Mouse (Mus musculus) CH12.LX (cell line): ENCODE results near the gene Casz1.

Experiments used
- CHD2 ChIP-seq: IDR thresholded peaks from 2 replicates; pipeline ENCODE4 v1.6.1; 2011; ENCODE audit warnings: low read length, improper control_type of control experiment
- CTCF ChIP-seq, 2 experiments: IDR thresholded peaks in 1 of 2; conservative IDR thresholded peaks in 1 of 2; 2 replicates each; pipeline ENCODE4 v1.5.1; 2011 to 2012; ENCODE audit warnings: low read depth in 2 of 2, low read length in 2 of 2, improper control_type of control experiment in 1 of 2, inconsistent platforms in 1 of 2, mild to moderate bottlenecking in 1 of 2, moderate library complexity in 1 of 2
- E2F4 ChIP-seq: IDR thresholded peaks from 2 replicates; pipeline ENCODE4 v1.6.1; 2011; ENCODE audit warnings: low read depth, low read length, improper control_type of control experiment; ENCODE audit not compliant: insufficient replicate concordance
- GABPA ChIP-seq: IDR thresholded peaks from 2 replicates; pipeline ENCODE4 v1.6.1; 2012; ENCODE audit warnings: low read depth, low read length, improper control_type of control experiment, inconsistent platforms; ENCODE audit not compliant: insufficient replicate concordance
- MAFK ChIP-seq: IDR thresholded peaks from 2 replicates; pipeline ENCODE4 v1.6.1; 2011; ENCODE audit warnings: low read length, improper control_type of control experiment; ENCODE audit not compliant: insufficient replicate concordance
- MAX ChIP-seq: IDR thresholded peaks from 2 replicates; pipeline ENCODE4 v1.6.1; 2011; ENCODE audit warnings: low read length, improper control_type of control experiment
- MYC ChIP-seq: IDR thresholded peaks from 2 replicates; pipeline ENCODE4 v1.6.1; 2011; ENCODE audit warnings: low read depth, mild to moderate bottlenecking, improper control_type of control experiment, low read length
- NELFE ChIP-seq: IDR thresholded peaks from 2 replicates; pipeline ENCODE4 v1.6.1; 2011; ENCODE audit warnings: low read depth, low read length, improper control_type of control experiment
- PAX5 ChIP-seq: IDR thresholded peaks from 2 replicates; pipeline ENCODE4 v1.6.1; 2012; ENCODE audit warnings: low read length, inconsistent platforms, mixed read lengths
- POLR2A ChIP-seq: IDR thresholded peaks from 2 replicates; pipeline ENCODE4 v1.6.1; 2011; ENCODE audit warnings: low read depth, mild to moderate bottlenecking, improper control_type of control experiment, low read length
- TCF12 ChIP-seq: IDR thresholded peaks from 2 replicates; pipeline ENCODE4 v1.6.1; 2014; ENCODE audit warnings: low read depth, mild to moderate bottlenecking, inconsistent platforms, low read length, improper control_type of control experiment
- USF1 ChIP-seq: IDR thresholded peaks from 2 replicates; pipeline ENCODE4 v1.6.1; 2014; ENCODE audit warnings: low read depth, mild to moderate bottlenecking, inconsistent platforms, low read length, improper control_type of control experiment
- USF2 ChIP-seq: conservative IDR thresholded peaks from 2 replicates; pipeline ENCODE4 v1.6.1; 2011; ENCODE audit warnings: low read depth, low read length, improper control_type of control experiment
- ZMIZ1 ChIP-seq: IDR thresholded peaks from 2 replicates; pipeline ENCODE4 v1.6.1; 2012; ENCODE audit warnings: low read depth, mild to moderate bottlenecking, inconsistent platforms, low read length, improper control_type of control experiment

- TF ChIP-seq PAX5 (no peak), POLR2A (no peak), MAX (no peak), CTCF (conservative IDR thresholded peaks at IDR 0.05 in 1 of 2, IDR thresholded peaks at IDR 0.05 in 1 of 2; ENCODE audit: low read depth in 2 of 2, low read length in 2 of 2) (no peak), CHD2 (no peak), ZMIZ1 (no peak), GABPA (no peak), MAFK (no peak), NELFE (no peak), USF2 (no peak), USF1 (no peak), MYC (no peak), TCF12 (no peak), E2F4 (no peak)
These were observed 121.5 kb downstream of the Casz1 start for GRCm38 (mm10) chr4:148925589-148926359.
